Mouse (Mus musculus) forebrain, postnatal 0 days (tissue): ENCODE measurements around the gene Cyth4. TPM values are rescaled to one million over a fixed set of nuclear protein-coding genes. Genes with fewer than 3 reads are reported as not detected.

Experiments used
- ATAC-seq: fragments of 200-750 bp; cut with Nextera tagmentation; 2 replicates; pipeline ENCODE4 v1.8.0; 2017; ENCODE audit warnings: mild to moderate bottlenecking, moderate library complexity
- DNase-seq: peaks from one replicate; pipeline ENCODE4 v3.0.0-alpha.2; 2015
- H3K27ac ChIP-seq: fragments of 300-500 bp; sonication (generic); 2 replicates; pipeline ENCODE4 v1.5.1; 2014; ENCODE audit warnings: low read depth, mild to moderate bottlenecking, antibody characterized with exemption, low read length, moderate library complexity, mixed read lengths
- H3K27me3 ChIP-seq: fragments of 300-500 bp; sonication (generic); 2 replicates; pipeline ENCODE4 v1.6.1; 2014; ENCODE audit warnings: mild to moderate bottlenecking, low read length, mixed read lengths; ENCODE audit not compliant: insufficient read depth
- H3K36me3 ChIP-seq: fragments of 300-500 bp; sonication (generic); 2 replicates; pipeline ENCODE4 v1.6.1; 2014; ENCODE audit warnings: mild to moderate bottlenecking, moderate library complexity; ENCODE audit not compliant: insufficient read depth
- H3K4me1 ChIP-seq: fragments of 300-500 bp; sonication (generic); 2 replicates; pipeline ENCODE4 v1.6.1; 2014; ENCODE audit warnings: antibody characterized with exemption; ENCODE audit not compliant: insufficient read depth
- H3K4me2 ChIP-seq: fragments of 300-500 bp; sonication (generic); 2 replicates; pipeline ENCODE4 v1.6.1; 2014; ENCODE audit warnings: low read depth, mild to moderate bottlenecking, moderate library complexity
- H3K4me3 ChIP-seq: fragments of 300-500 bp; sonication (generic); 2 replicates; pipeline ENCODE4 v1.5.1; 2014; ENCODE audit warnings: low read depth, low read length, mixed read lengths
- H3K9ac ChIP-seq: fragments of 300-500 bp; sonication (generic); 2 replicates; pipeline ENCODE4 v1.6.1; 2014; ENCODE audit warnings: mild to moderate bottlenecking
- H3K9me3 ChIP-seq: fragments of 300-500 bp; sonication (generic); 2 replicates; pipeline ENCODE4 v1.6.1; 2016; ENCODE audit warnings: low read length
- CTCF ChIP-seq: sonication (generic); IDR thresholded peaks from 2 replicates; pipeline ENCODE4 v1.5.1; 2016; ENCODE audit warnings: antibody characterized with exemption, control low read depth, low read depth
- WGBS: fragments of 180-500 bp; shearing (Covaris S2); extraction: QIAGEN DNeasy Blood & Tissue Kit; methylation state at CpG from one replicate; pipeline ENCODE4 v1.1.7; 2014; 5-methylcytosine and 5-hydroxymethylcytosine counted together
- polyA plus RNA-seq: library from polyadenylated mRNA; unstranded; fragments of >200 nt; fragmentation: Nextera tagmentation; extraction: Ambion mirVana; gene quantifications from 2 replicates; pipeline ENCODE4 v1.2.1, GENCODE M21; 2015
- total RNA-seq: library from RNA; depleted of rRNA; stranded (reverse); fragments of >200 nt; gene quantifications from 2 replicates; pipeline ENCODE4 v1.2.3, GENCODE M21; 2014

Gene Cyth4
- total and polyA plus RNA-seq, 2 experiments from 2014 or later = 5.5 to 9.8 TPM

GRCm38 (mm10) chr15:78593896-78594425 lies 2.9 kb upstream of the Cyth4 start:
- Histone ChIP-seq H3K36me3 (no peaks in the 10 kb centered on the region), H3K9me3 (no peaks in the 10 kb centered on the region), H3K27me3 (no peaks in the 10 kb centered on the region), H3K4me3 (no peak overlapping the region), H3K27ac (no peak overlapping the region), H3K9ac (no peak overlapping the region), H3K4me2 (no peak overlapping the region), H3K4me1 (no peaks in the 10 kb centered on the region)
- DNase-seq (no peak), ATAC-seq (no peak)
- 74% methylated on average over 7 of the region's 7 CpGs for WGBS
- no peak for TF ChIP-seq CTCF

DNA sequence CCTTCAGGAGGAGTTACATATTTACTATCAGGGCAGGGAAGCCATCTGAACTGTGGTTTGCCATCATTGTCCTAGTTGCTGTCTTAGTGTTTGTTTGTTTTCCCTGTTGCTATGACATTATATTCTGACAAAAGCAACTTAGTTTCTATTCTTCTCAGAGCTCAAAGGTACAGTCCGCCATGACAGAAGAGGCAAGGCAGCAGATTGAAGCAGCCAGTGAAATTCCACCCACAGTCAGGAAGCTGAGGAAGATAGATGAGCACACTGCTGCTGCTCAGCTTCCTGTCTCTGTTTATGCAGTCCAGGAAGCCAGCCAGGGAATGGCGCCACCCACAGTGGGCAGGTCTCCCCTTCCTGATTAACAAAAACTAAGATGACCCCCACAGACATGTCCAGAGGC lies 2.0 kb upstream of the Cyth4 start:
- DNase-seq (no peak), ATAC-seq (no peak)
- Histone ChIP-seq H3K9ac (no peak overlapping the region), H3K4me3 (no peak overlapping the region), H3K4me2 (no peak overlapping the region), H3K4me1 (no peaks in the 10 kb centered on the region), H3K9me3 (no peaks in the 10 kb centered on the region), H3K36me3 (no peaks in the 10 kb centered on the region), H3K27me3 (no peaks in the 10 kb centered on the region), H3K27ac (no peak overlapping the region)
- no peak for TF ChIP-seq CTCF
- 92% methylated on average over 2 of the region's 2 CpGs for WGBS

DNA sequence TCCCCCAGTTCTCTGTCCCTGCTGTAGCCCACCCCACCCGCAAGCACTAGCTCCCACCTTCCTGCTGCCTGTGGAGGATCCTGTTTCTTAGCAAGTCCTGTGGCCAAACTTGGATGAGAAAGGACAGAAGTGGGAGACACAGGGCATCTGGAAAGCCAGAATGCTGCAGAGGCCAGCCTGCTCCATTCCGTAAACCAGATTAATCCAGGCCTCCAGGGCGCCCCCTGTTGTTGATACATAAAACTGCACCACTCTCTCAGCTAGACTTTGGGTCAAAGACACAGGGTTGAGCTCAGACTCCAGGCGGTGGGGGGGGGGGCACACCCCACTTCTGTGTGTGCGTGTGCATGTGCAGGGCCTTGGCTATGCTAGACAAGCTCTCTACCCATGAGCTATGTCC lies 1.4 kb upstream of the Cyth4 start:
- Histone ChIP-seq H3K4me3 (no peak overlapping the region), H3K27ac (no peak overlapping the region), H3K4me1 (no peaks in the 10 kb centered on the region), H3K36me3 (no peaks in the 10 kb centered on the region), H3K9ac (no peak overlapping the region), H3K27me3 (no peaks in the 10 kb centered on the region), H3K9me3 (no peaks in the 10 kb centered on the region), H3K4me2 (no peak overlapping the region)
- ATAC-seq = no peak
- 63% methylated on average over 5 of the region's 5 CpGs for WGBS
- no peak for DNase-seq
- TF ChIP-seq CTCF = no peak; the same call in 1 of the 2 replicates

GRCm38 (mm10) chr15:78596504-78596903 lies 343 bp upstream of the Cyth4 start:
- Histone ChIP-seq H3K36me3 (no peaks in the 10 kb centered on the region), H3K9me3 (no peaks in the 10 kb centered on the region), H3K4me3 (no peak overlapping the region), H3K4me2 (no peak overlapping the region), H3K4me1 (no peaks in the 10 kb centered on the region), H3K9ac (no peak overlapping the region), H3K27ac (no peak overlapping the region), H3K27me3 (no peaks in the 10 kb centered on the region)
- 89% methylated on average over 6 of the region's 6 CpGs for WGBS
- DNase-seq (no peak), ATAC-seq (no peak)
- no peak for TF ChIP-seq CTCF

DNA sequence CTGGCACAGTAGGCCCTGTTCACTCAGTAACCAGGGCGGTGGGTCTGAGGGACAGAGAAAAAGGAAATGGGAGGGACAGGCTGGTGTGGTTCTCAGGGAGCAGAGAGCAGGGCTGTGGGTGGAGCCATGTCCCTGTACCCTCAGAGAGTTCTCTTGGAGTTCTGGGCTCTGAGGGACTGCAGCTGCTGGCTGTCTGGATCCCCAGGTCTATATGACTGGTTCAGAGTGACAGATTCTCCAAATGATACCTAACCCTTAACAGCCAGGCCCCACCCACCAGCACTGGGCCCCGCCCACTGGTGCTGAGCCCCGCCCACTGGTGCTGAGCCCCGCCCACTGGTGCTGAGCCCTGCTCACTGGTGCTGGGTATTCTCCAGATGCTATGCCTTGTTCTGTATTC lies 882 bp downstream of the Cyth4 start:
- no peaks in the 10 kb centered on the region for H3K4me1 ChIP-seq
- no peaks in the 10 kb centered on the region for H3K9me3 ChIP-seq
- H3K4me2 ChIP-seq = no peak overlapping the region
- H3K4me3 ChIP-seq = no peak overlapping the region
- no peak for TF ChIP-seq CTCF
- ATAC-seq (no peak), DNase-seq (no peak)
- H3K27me3 ChIP-seq = no peaks in the 10 kb centered on the region
- no peak overlapping the region for H3K9ac ChIP-seq
- 71% methylated on average over 4 of the region's 4 CpGs for WGBS
- no peaks in the 10 kb centered on the region for H3K36me3 ChIP-seq
- H3K27ac ChIP-seq = no peak overlapping the region

GRCm38 (mm10) chr15:78599124-78599523 lies 2.3 kb downstream of the Cyth4 start:
- Histone ChIP-seq H3K9me3 (no peaks in the 10 kb centered on the region), H3K27ac (no peak overlapping the region), H3K4me3 (no peak overlapping the region), H3K36me3 (no peaks in the 10 kb centered on the region), H3K27me3 (no peaks in the 10 kb centered on the region), H3K4me1 (no peaks in the 10 kb centered on the region), H3K9ac (no peak overlapping the region), H3K4me2 (no peak overlapping the region)
- ATAC-seq (no peak), DNase-seq (no peak)
- no peak for TF ChIP-seq CTCF
- WGBS = 94% methylated on average over 6 of the region's 6 CpGs

GRCm38 (mm10) chr15:78599529-78600193 lies 2.8 kb downstream of the Cyth4 start:
- 87% methylated on average over 13 of the region's 13 CpGs for WGBS
- Histone ChIP-seq H3K36me3 (no peaks in the 10 kb centered on the region), H3K9ac (no peak overlapping the region), H3K4me1 (no peaks in the 10 kb centered on the region), H3K27ac (no peak overlapping the region), H3K27me3 (no peaks in the 10 kb centered on the region), H3K9me3 (no peaks in the 10 kb centered on the region), H3K4me2 (no peak overlapping the region), H3K4me3 (no peak overlapping the region)
- DNase-seq (no peak), ATAC-seq (no peak)
- TF ChIP-seq CTCF = no peak
